Mouse (Mus musculus) spleen, adult 2 months (tissue): Measurements from ENCODE around the gene Akr1b8.
"Not testable (repeated sequence)": the region's sequence is repeated elsewhere in the genome, so short reads cannot be mapped to it uniquely, and the experiment has no call there.

Experiments
- CTCF ChIP-seq: fragments of 200-500 bp; IDR thresholded peaks from 2 replicates; pipeline ENCODE4 v1.5.1; 2011; ENCODE audit warnings: mild to moderate bottlenecking, inconsistent platforms; ENCODE audit not compliant: insufficient read depth, insufficient read length, insufficient replicate concordance; ENCODE audit errors: extremely low read depth
- POLR2A ChIP-seq: fragments of 200-500 bp; IDR thresholded peaks from 2 replicates; pipeline ENCODE4 v1.6.1; 2011; ENCODE audit warnings: low read depth, low read length, inconsistent platforms

DNA sequence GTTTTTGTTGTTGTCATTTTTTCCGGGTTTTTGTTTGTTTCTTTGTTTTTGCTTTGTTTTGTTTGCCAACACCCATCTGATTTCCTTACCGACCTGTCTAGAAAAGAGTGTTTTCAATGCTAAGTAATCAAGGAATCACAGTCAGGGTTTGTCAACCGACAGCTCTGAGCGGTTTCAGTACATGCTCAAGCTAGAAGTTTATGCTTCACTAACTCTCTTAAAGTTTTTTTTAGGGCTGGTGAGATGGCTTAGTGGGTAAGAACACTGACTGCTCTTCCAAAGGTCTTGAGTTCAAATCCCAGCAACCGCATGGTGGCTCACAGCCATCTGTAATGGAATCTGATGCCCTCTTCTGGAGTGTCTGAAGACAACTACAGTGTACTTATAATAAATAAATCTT is 22.0 kb downstream of the Akr1b8 start:
- not testable (repeated sequence) for TF ChIP-seq CTCF, POLR2A
